ENCODE assay signal across 27 mouse cellular contexts in genomic region chr6:91417291-91417845, GRCm38 (mm10). TPM values are rescaled to one million over a fixed set of nuclear protein-coding genes. Genes with fewer than 3 reads are reported as not detected.
"Had no signal": no experiment of that assay in that cellular context is flagged by ENCODE, and none has a peak within 500 bp of the region (broad histone marks: within the 10 kb centered on the region; RNA-seq: fewer than 3 reads in every experiment).

No protein-coding gene starts in this region.

- H3K4me2 ChIP-seq: limb, embryonic 13.5 days; liver, embryonic 12.5 days; liver, embryonic 15.5 days; lung, embryonic 15.5 days; midbrain, embryonic 15.5 days; neural tube, embryonic 12.5 days; neural tube, embryonic 15.5 days had no signal

- H3K9ac ChIP-seq: limb, embryonic 13.5 days; liver, embryonic 12.5 days; liver, embryonic 15.5 days; lung, embryonic 15.5 days; midbrain, embryonic 15.5 days; neural tube, embryonic 12.5 days; neural tube, embryonic 15.5 days had no signal

- H3K36me3 ChIP-seq: limb, embryonic 10.5 days; limb, embryonic 13.5 days; liver, embryonic 12.5 days; liver, embryonic 15.5 days; lung, embryonic 15.5 days; midbrain, embryonic 10.5 days; midbrain, embryonic 15.5 days; neural tube, embryonic 12.5 days; neural tube, embryonic 15.5 days had no signal

- DNase-seq: kidney, postnatal 25 days; layer of hippocampus, adult 9-11 months; liver; lung, adult 18-20 months; lung, postnatal 10 days; lung, postnatal 36 days; right cerebral cortex, adult 18-20 months; right cerebral cortex, postnatal 14 days; right cerebral cortex, postnatal 4 days; thymus, adult 2 months; thymus, postnatal 14 days; thymus, postnatal 4 days had no signal

- H3K4me3 ChIP-seq: layer of hippocampus, adult 2 months; limb, embryonic 10.5 days; limb, embryonic 13.5 days; liver, embryonic 12.5 days; liver, embryonic 15.5 days; lung, embryonic 15.5 days; megakaryocyte, embryonic 14.5 days; midbrain, embryonic 10.5 days; midbrain, embryonic 15.5 days; neural tube, embryonic 12.5 days; neural tube, embryonic 15.5 days had no signal

- H3K9me3 ChIP-seq: limb, embryonic 10.5 days; limb, embryonic 13.5 days; liver, embryonic 12.5 days; liver, embryonic 15.5 days; lung, embryonic 15.5 days; megakaryocyte, embryonic 14.5 days; midbrain, embryonic 10.5 days; midbrain, embryonic 15.5 days; neural tube, embryonic 12.5 days; neural tube, embryonic 15.5 days had no signal

- ATAC-seq: liver, embryonic 12.5 days; midbrain, embryonic 15.5 days had no signal

- H3K27ac ChIP-seq: kidney, postnatal 0 days; layer of hippocampus, adult 2 months; limb, embryonic 10.5 days; limb, embryonic 13.5 days; liver, embryonic 12.5 days; liver, embryonic 15.5 days; lung, embryonic 15.5 days; midbrain, embryonic 10.5 days; midbrain, embryonic 15.5 days; neural tube, embryonic 12.5 days; neural tube, embryonic 15.5 days; stomach, postnatal 0 days had no signal

- H3K4me1 ChIP-seq: limb, embryonic 10.5 days; limb, embryonic 13.5 days; liver, embryonic 12.5 days; liver, embryonic 15.5 days; lung, embryonic 15.5 days; megakaryocyte, embryonic 14.5 days; midbrain, embryonic 10.5 days; midbrain, embryonic 15.5 days; neural tube, embryonic 12.5 days had no signal

RNA-seq across cellular contexts. Expression of gene Wnt7a, which starts 6.2 kb away (rescaled TPM):
- polyA plus RNA-seq: large intestine, adult 2 months; liver, embryonic 12.5 days; liver, embryonic 15.5 days; stomach, embryonic 14.5 days; stomach, postnatal 0 days had no signal
